In the genomic region with DNA sequence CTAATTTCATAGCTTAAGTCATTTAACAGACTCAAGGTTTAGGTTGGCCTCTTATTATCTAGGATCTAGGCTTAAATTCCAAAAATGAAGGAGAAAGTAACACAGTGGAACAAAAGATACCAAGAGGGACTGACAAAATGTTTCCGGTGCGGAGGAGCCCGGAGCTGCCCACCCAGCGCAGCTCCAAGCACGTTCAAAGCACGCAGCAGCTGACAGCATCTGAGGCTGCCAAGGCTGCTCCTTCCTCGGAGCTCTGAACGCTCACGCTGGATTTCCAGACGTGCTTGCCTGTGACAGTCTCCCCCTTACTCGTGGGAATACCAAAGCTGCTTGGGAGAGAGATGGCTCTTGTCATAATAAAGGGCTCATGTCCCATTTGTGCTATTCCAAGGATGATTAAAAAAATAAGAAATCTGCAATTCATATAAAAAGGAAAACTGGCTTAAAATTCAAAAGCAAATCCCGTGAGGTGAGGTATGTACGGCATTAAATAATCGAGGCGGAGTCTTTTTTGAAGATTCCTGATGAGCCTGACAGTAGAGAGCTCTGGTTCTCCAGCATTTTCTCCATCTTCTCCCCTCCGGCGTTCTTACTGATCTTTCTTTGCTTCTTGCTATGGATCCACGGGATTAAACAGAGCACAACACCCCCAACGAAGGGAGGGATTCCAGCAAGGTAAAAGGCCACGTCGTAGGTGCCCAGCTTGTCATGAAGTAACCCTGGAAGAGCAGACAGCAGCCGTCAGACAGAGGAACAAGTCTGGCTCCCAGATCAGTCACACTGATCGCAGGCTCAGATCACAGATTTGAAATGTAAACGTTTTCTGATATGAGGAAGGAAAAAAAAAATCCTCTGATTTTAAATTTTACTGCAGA, we compare ENCODE assay signal across 12 mouse cellular contexts. TPM values are rescaled to one million over a fixed set of nuclear protein-coding genes. Genes with fewer than 3 reads are reported as not detected.
A peak's percentile ranks its signal among the peaks of the same experiment; 100 is the strongest.
DNase-seq lines count a peak whose midpoint lies in the region; ATAC-seq and TF ChIP-seq lines count a peak whose summit lies in the region.
"Had no signal": no experiment of that assay in that cellular context is flagged by ENCODE, and none has a peak within 500 bp of the region (broad histone marks: within the 10 kb centered on the region; RNA-seq: fewer than 3 reads in every experiment).

No protein-coding gene starts in this region.

- no peaks in the 10 kb centered on the region for H3K27me3 ChIP-seq in forebrain, embryonic 13.5 days
- H3K27me3 ChIP-seq in forebrain, embryonic 12.5 days = no peaks in the 10 kb centered on the region
- no peaks in the 10 kb centered on the region for H3K27me3 ChIP-seq in lung, embryonic 14.5 days (ENCODE audit: insufficient read depth, low read length)
- H3K27me3 ChIP-seq: heart, embryonic 15.5 days; neural tube, embryonic 13.5 days; Patski had no signal

- no peak overlapping the region for H3K4me2 ChIP-seq in forebrain, embryonic 13.5 days
- H3K4me2 ChIP-seq in forebrain, embryonic 12.5 days = no peak overlapping the region
- H3K4me2 ChIP-seq in lung, embryonic 14.5 days = peak overlapping the region; percentile 2; the same call in 1 of the 2 replicates
- H3K4me2 ChIP-seq: heart, embryonic 15.5 days; neural tube, embryonic 13.5 days had no signal

- no peak overlapping the region for H3K4me3 ChIP-seq in forebrain, embryonic 13.5 days
- H3K4me3 ChIP-seq in forebrain, embryonic 12.5 days (replicated peaks) = no peak overlapping the region
- H3K4me3 ChIP-seq in lung, embryonic 14.5 days (ENCODE audit: low read depth, low read length) = no peak overlapping the region
- H3K4me3 ChIP-seq: heart, embryonic 15.5 days; neural tube, embryonic 13.5 days had no signal

- peak; percentile 55 for DNase-seq in lung, embryonic 14.5 days
- no peak for DNase-seq in lung, adult 18-20 months
- peak; percentile 45 to 46 for DNase-seq in layer of hippocampus, postnatal 14 days (ENCODE audit: low spot score in 2 of 2)
- peak; percentile 57 for DNase-seq in right cerebral cortex, postnatal 25 days
- no peak for DNase-seq in cerebellum, adult 9-10 months

- H3K4me1 ChIP-seq in forebrain, embryonic 13.5 days = no peaks in the 10 kb centered on the region
- H3K4me1 ChIP-seq in forebrain, embryonic 12.5 days = no peaks in the 10 kb centered on the region
- no peaks in the 10 kb centered on the region for H3K4me1 ChIP-seq in lung, embryonic 14.5 days (ENCODE audit: insufficient read depth)
- H3K4me1 ChIP-seq: heart, embryonic 15.5 days had no signal

- no peak for TF ChIP-seq CTCF in lung, embryonic 14.5 days (IDR thresholded peaks at IDR 0.05; ENCODE audit: low read depth)

- WGBS in forebrain, embryonic 13.5 days = 72% methylated on average over 24 of the region's 24 CpGs
- WGBS in forebrain, embryonic 12.5 days = 76% methylated on average over 24 of the region's 24 CpGs
- WGBS in lung, embryonic 14.5 days = 53% methylated on average over 24 of the region's 24 CpGs

- no peaks in the 10 kb centered on the region for H3K9me3 ChIP-seq in forebrain, embryonic 13.5 days (replicated peaks)
- no peaks in the 10 kb centered on the region for H3K9me3 ChIP-seq in forebrain, embryonic 12.5 days
- no peaks in the 10 kb centered on the region for H3K9me3 ChIP-seq in lung, embryonic 14.5 days (ENCODE audit: low read depth, low read length)
- H3K9me3 ChIP-seq: heart, embryonic 15.5 days; neural tube, embryonic 13.5 days had no signal

- H3K27ac ChIP-seq in forebrain, embryonic 13.5 days = peak overlapping the region; percentile 40; the same call in 1 of the 2 replicates
- H3K27ac ChIP-seq in forebrain, embryonic 12.5 days = no peak overlapping the region
- no peak overlapping the region for H3K27ac ChIP-seq in lung, embryonic 14.5 days (ENCODE audit: low read depth)
- H3K27ac ChIP-seq: heart, embryonic 15.5 days; neural tube, embryonic 13.5 days had no signal

- ATAC-seq in forebrain, embryonic 13.5 days = peak; percentile 89
- no peak for ATAC-seq in forebrain, embryonic 12.5 days (ENCODE audit: low FRiP score)
- no peak for ATAC-seq in lung, embryonic 14.5 days (ENCODE audit: insufficient read depth)
- ATAC-seq in cerebellum, adult (ENCODE audit: insufficient number of reproducible peaks, low FRiP score, low TSS enrichment) = no peak
- ATAC-seq: Patski had no signal

- no peaks in the 10 kb centered on the region for H3K36me3 ChIP-seq in forebrain, embryonic 13.5 days (ENCODE audit: poor library complexity, severe bottlenecking)
- no peaks in the 10 kb centered on the region for H3K36me3 ChIP-seq in forebrain, embryonic 12.5 days (replicated peaks)
- no peaks in the 10 kb centered on the region for H3K36me3 ChIP-seq in lung, embryonic 14.5 days (ENCODE audit: insufficient read depth)
- H3K36me3 ChIP-seq: neural tube, embryonic 13.5 days had no signal

- no peak overlapping the region for H3K9ac ChIP-seq in forebrain, embryonic 13.5 days
- H3K9ac ChIP-seq in forebrain, embryonic 12.5 days = no peak overlapping the region
- H3K9ac ChIP-seq in lung, embryonic 14.5 days = no peak overlapping the region
- H3K9ac ChIP-seq: heart, embryonic 15.5 days; neural tube, embryonic 13.5 days had no signal

RNA-seq across cellular contexts. Expression of gene Mfsd4b1, which starts 11.9 kb away (rescaled TPM):
- polyA plus RNA-seq in forebrain, embryonic 13.5 days (2015; fragmentation: Nextera tagmentation; extraction: Ambion mirVana) = not detected in 2 replicates
- 0.15 TPM in 1 of 2 replicates, not detected in the other for polyA plus RNA-seq in forebrain, embryonic 12.5 days (2016; fragmentation: Nextera tagmentation; extraction: Ambion mirVana)
- polyA plus RNA-seq in lung, embryonic 14.5 days (2014; fragmentation: Nextera tagmentation; extraction: Ambion mirVana) = not detected in 2 replicates
- total RNA-seq in layer of hippocampus, postnatal 14 days (2021) = 1 to 10 TPM in 1 of 2 experiments, under 1 TPM in 1; 0.12 to 1.2 TPM
- polyA plus RNA-seq: large intestine, adult 2 months had no signal

RNA-seq across cellular contexts. Expression of gene Mfsd4b5, which starts 50.5 kb away (rescaled TPM):
- polyA plus RNA-seq in forebrain, embryonic 13.5 days (2015; fragmentation: Nextera tagmentation; extraction: Ambion mirVana) = not detected in 2 replicates
- not detected in 2 replicates for polyA plus RNA-seq in forebrain, embryonic 12.5 days (2016; fragmentation: Nextera tagmentation; extraction: Ambion mirVana)
- polyA plus RNA-seq in lung, embryonic 14.5 days (2014; fragmentation: Nextera tagmentation; extraction: Ambion mirVana) = 0.09 TPM in 1 of 2 replicates, not detected in the other
- under 1 TPM; 0.25 to 0.45 TPM for total RNA-seq in layer of hippocampus, postnatal 14 days (2021)
- polyA plus RNA-seq: heart, embryonic 15.5 days; neural tube, embryonic 13.5 days had no signal

Comparison
In these comparisons a context has a peak if more than half of its experiments do, and no peak if none do; other contexts are left out.
1. DNase-seq: peak in lung, embryonic 14.5 days (single experiment), layer of hippocampus, postnatal 14 days (2 of 2) and right cerebral cortex, postnatal 25 days (single experiment); none in lung, adult 18-20 months (0 of 2) and cerebellum, adult 9-10 months (single experiment).